Mouse (Mus musculus) frontal cortex, postnatal 14 days (tissue): ENCODE results near the gene Anxa5.

Experiments
- DNase-seq, 2 experiments: peaks; one replicate each; pipeline ENCODE4 v3.0.0; 2022; ENCODE audit warnings: low spot score in 2 of 2

The Anxa5 gene

DNA sequence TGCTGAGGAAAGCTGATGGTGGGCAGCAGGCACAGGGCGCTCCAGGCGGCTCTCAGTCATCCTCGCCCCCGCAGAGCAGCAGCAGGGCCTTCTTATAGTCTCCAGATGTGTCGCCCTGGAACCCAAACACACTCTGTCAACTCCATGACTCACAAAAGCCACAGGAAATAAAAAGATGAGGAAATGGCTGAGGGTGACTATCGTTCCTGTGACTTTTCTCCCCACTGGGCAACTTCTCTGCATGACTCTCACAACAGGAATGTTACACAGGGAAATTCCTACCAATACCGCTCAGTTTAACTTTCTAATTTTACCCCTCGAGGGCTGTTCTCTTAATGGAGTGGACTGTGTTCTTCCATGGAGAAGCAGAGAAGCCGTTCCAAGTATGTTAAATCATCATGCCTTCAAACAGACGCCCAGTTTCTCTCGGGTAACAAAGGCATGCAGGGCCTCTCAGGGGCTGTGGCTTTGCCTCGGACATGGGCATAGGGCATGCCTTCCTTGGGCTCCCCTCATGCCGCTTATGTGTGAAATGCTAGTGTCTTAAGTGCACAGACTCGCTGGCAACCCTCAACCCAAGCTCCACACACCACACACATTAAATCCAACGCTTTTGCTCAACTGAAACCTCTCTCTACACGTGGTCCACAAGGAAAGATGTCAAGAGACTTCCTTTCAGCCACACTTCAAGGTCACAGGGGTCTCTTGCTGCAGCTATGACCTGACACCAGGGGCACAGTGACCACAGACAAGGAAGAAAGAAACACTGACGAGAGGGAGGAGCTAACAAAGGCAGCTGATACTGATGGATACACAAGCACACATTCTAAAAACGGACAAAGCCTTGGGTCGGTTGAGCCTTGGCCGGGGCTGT is 26.2 kb downstream of the Anxa5 start:
- DNase-seq, result no peak

DNA sequence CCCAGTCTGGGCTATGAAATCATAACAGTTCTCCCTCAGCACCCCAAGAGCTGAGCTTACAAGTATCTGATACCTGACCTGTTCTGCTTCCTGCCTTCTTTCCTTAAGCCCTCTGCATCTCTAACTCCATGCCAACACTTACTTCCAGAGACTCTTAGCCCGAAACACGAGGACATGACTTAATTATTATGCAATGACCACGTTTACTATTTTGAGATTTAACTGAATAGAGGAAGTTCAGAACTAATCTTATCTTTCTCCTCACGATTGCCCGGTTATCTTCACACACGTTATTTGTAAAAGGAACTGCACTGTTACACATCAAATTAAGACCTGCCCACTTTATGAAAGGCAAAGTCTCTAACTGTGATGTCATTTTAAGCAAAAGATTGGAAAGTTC is 28.8 kb downstream of the Anxa5 start:
- DNase-seq, result no peak

DNA sequence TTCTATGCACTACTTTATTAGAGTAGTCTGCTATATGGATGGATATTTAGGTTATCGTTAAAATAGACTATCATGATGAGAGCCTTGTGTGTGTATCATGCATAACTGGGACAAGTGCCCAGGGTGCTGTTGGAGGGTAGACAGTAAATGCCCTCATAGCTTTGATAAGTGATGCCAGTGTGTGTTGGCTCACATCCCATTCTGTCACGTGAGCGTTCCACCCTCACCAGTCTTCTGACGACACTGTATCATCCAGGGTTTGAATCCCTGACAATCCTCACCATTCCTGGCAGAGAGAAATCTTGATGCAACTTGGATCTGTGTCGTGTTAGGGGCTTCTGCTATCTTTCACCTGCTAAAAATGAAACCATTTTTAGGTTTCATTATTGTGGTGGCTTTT is 29.2 kb downstream of the Anxa5 start:
- DNase-seq, result no peak

DNA sequence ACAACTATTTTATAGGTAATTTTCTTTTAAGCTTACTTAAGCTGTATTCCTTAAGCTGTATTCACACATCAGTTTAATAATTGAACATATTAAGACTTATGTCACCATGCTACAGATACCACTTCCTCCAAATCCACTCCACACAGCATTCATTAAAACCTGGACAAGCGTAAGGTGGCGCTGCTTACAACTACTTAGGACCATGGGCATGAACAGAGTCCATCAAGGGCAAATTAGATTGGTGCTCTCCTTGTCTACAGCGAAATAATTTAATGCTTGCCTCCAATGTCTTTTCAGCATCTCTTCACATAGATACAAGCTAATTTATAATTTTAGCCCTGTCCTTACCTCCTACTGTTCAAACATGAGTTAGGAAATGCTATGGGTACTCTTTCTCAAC is 29.7 kb downstream of the Anxa5 start:
- no peak for DNase-seq

DNA sequence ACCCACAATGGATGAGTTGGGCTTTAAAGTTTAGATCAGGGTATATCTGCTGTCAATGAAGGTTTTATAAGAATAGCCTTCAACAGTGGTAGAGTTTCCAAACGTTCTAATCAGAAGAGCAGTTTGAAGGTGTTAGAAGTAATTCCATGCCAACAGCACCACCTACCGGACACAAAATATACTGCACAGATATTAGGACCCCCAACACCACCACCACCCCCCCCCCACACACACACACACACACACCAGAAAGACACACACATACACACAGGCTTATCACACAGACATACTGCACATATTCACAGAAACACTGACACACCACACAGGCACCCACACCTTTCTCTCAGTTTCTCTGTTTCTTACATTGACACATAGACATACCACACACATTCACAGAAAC is 33.3 kb downstream of the Anxa5 start:
- DNase-seq, result peak in 1 of 2 experiments; percentile 20

DNA sequence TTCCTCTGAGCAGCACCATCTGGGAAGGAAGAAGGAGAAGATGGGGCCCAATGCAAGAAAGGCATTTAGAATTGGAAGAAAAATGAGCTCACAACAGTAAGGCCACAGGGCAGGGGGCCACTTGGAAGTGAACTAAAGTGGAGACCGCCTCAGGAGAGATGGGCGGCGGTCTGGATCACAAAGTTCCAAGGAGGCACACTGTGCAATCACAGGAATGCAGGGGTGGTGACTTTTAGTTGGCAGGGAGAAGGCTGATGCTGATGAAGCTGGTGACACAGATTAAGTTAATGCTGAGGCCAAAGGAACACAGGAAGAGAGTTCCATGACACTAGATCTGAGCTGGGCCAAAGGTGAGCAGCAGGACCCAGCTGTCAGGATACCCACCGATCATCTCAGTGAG is 35.4 kb downstream of the Anxa5 start:
- DNase-seq, result no peak

DNA sequence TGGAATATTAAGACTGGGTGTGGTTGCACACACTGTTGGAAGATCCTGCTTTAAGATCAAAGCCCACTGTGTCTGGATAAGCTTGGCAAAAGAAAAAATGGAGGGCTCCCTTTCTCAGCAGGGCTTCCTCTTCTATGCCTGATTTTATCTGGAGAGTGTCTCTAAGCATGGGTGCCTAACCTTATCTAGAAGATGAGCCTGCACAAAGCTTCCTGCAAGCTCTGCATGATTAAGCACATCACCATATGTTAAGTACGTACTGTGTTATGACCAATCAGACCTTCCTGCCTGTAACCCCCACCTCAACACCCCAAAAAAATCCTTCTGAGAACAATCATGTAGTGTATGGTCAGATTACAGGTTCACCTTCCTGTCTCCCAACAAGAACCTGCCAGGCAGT is 45.3 kb downstream of the Anxa5 start:
- DNase-seq, result no peak

DNA sequence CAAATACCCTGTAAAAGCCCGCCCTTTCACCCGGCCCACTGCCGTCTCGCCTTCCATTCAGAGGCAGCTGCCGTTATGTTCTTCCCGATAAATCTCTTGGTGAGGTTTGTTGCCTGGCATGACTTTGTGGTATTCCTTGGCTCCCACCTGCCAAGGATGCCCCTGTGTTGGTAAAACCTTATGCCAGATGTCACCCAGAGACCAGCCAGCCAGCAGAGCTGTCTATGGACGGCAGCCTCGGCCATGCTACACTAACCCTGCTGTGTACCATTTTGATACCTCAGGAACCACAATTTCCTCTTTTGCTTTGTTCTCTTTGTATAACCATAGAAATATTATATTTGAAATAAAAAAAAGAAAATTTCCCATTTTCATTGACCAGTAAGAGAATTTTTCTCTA is 48.3 kb downstream of the Anxa5 start:
- no peak for DNase-seq

DNA sequence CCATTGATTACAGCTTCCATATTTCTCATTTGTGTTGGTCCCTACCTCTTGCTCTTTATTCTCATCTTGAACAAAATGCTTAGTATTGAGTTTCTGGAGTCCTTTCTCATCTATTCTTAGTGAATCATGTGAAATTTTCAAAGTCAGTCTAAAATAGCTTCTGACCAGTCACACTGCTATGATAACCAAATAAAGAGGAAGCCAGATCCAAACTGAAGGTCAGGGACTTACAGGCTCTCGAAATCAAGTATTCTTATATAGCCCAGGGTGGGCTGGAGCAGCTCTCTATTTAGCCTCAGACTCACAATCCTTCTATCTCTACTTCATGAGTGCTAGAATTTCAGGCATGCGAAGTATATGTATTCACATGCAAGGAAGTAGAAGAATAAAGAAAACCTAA is 66.2 kb downstream of the Anxa5 start:
- no peak for DNase-seq

DNA sequence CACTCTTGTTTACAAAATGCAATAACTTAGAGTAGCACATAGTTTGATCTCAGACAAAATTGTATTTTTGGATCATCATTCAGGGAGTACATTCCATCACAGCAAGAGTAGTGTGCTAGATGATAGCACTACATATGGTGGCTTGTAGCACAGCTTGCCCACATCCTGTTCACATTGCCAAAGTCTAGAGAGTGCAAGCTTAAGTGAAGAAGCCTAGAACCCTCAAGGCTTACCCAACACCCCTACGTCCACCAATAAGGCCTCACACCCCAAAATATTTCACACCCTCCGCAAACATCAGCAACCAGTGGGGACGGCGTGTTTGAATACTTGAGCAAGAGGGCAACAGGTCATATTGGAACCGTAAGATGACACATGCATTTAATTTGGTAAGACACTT is 68.7 kb downstream of the Anxa5 start:
- DNase-seq, result no peak

DNA sequence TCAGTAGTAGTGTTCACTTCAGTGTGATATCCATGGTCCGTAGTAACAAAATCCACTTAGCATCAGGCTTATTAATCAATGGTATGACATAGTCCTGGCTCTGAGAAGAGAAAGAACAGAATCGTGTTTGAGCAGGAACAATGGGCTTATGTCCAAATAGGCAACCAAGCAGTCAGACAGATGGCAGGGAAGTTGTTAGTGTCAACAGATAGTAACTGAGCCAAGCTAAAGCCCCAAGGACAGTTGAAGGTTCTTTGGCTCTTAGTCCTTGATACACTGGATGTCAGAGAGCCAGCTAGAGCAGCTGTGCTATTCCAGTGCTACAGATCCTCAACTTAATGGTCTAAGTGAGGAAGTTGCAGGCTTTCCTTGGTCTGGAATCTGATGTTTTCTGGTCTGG is 69.4 kb downstream of the Anxa5 start:
- DNase-seq, result no peak

DNA sequence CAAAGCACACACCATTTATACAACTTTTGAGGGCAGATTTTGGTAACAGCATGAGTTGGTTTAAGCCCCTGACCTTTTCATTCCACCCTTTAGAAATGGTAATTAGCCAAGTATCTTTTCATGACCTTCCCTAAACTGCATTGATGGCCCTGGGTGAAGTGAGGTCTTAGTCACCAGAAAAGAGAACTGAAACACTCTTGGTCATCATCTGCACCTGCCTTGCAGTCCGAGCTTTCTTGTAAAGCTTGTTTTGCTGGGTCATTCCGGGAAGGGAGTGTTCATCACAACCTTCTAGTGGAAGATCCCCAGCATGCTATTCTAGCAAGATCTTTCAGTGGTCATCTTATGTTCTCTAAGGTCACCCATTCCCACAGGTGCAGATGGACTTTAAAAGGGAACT is 73.8 kb downstream of the Anxa5 start:
- DNase-seq, result no peak

DNA sequence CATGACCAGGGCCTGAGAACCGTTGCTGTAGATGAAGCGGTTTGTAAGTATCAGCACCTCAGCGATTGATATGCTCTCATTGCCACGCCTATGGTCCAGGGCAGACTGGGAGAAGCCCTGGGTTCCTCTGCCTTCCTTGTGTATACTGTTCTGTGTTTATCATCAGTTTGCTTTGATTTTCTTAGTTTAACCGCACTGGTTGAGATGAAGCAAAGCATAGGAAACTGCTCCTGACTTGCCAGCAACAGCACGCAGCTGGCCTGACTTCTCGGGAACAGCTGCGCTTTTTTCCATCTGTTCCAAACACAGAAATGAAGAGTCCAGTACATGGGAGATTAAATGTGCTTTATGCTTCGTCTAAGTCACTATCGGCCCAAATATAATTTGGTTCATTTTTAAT is 75.0 kb downstream of the Anxa5 start:
- DNase-seq, result no peak
